11 mouse cellular contexts compared by ENCODE assay signal in genomic region chr12:8298361-8299142, GRCm38 (mm10). TPM values are rescaled to one million over a fixed set of nuclear protein-coding genes. Genes with fewer than 3 reads are reported as not detected.
DNase-seq lines count a peak whose midpoint lies in the region; ATAC-seq and TF ChIP-seq lines count a peak whose summit lies in the region.
"Had no signal": no experiment of that assay in that cellular context is flagged by ENCODE, and none has a peak within 500 bp of the region (broad histone marks: within the 10 kb centered on the region; RNA-seq: fewer than 3 reads in every experiment).

No protein-coding gene starts in this region.

- peak overlapping the region; percentile 57 for H3K4me2 ChIP-seq in intestine, embryonic 14.5 days (ENCODE audit: low read length)
- H3K4me2 ChIP-seq in neural tube, embryonic 11.5 days (ENCODE audit: low read depth) = peak overlapping the region; percentile 47

- TF ChIP-seq CTCF in kidney, adult 2 months (conservative IDR thresholded peaks at IDR 0.05; ENCODE audit: insufficient read depth, insufficient read length, low read depth, low read length) = no peak
- no peak for TF ChIP-seq CTCF in left cerebral cortex, adult 2 months (IDR thresholded peaks at IDR 0.05)

- no peak for DNase-seq in kidney, adult 2 months
- no peak for DNase-seq in kidney, adult 9 months
- DNase-seq in embryonic facial prominence, embryonic 10.5 days (ENCODE audit: low spot score) = peak; percentile 67
- peak; percentile 71 for DNase-seq in intestine, embryonic 14.5 days (ENCODE audit: low spot score)
- peak; percentile 33 for DNase-seq in neural tube, embryonic 11.5 days (ENCODE audit: low spot score)
- DNase-seq in left cerebral cortex, adult 2 months (ENCODE audit: extremely low spot score in 1 of 2, low spot score in 2 of 2) = no peak
- DNase-seq in cerebellum, adult 9-11 months = no peak
- DNase-seq in Muller cell, postnatal 12 days (ENCODE audit: inconsistent ontology term) = no peak
- DNase-seq: lung, postnatal 10 days had no signal

- no peak overlapping the region for H3K9ac ChIP-seq in intestine, embryonic 14.5 days (ENCODE audit: low read length)
- no peak overlapping the region for H3K9ac ChIP-seq in neural tube, embryonic 11.5 days (ENCODE audit: low read length)

- WGBS in kidney, adult 2 months = 4% methylated on average over 85 of the region's 85 CpGs
- 2% methylated on average over 85 of the region's 85 CpGs for whole genome bisulfite sequencing in embryonic facial prominence, embryonic 10.5 days
- WGBS in intestine, embryonic 14.5 days = 2% methylated on average over 81 of the region's 85 CpGs
- WGBS in neural tube, embryonic 11.5 days = 2% methylated on average over 72 of the region's 85 CpGs

- TF ChIP-seq POLR2A in kidney, adult 2 months (IDR thresholded peaks at IDR 0.05; ENCODE audit: low read depth, low read length) = no peak

- 0 out of 2 replicates have a peak, but pooled peaks cover 3% of the 10 kb centered on the region for H3K4me1 ChIP-seq in kidney, adult 2 months (ENCODE audit: control insufficient read depth, insufficient read depth, low read length)
- H3K4me1 ChIP-seq in embryonic facial prominence, embryonic 10.5 days = peaks cover 49% of the 10 kb centered on the region
- H3K4me1 ChIP-seq in intestine, embryonic 14.5 days (replicated peaks; ENCODE audit: control insufficient read depth, insufficient read depth, low read length) = peaks cover 2% of the 10 kb centered on the region; the same call in 1 of the 2 replicates
- peaks cover 3% of the 10 kb centered on the region; the same call in 1 of the 2 replicates for H3K4me1 ChIP-seq in neural tube, embryonic 11.5 days (ENCODE audit: control insufficient read depth, insufficient read depth, low read length)

- peaks cover 4% of the 10 kb centered on the region; the same call in 1 of the 2 replicates for H3K27me3 ChIP-seq in kidney, adult 2 months (replicated peaks; ENCODE audit: control insufficient read depth, insufficient read depth, low read length)
- peaks cover 100% of the 10 kb centered on the region for H3K27me3 ChIP-seq in embryonic facial prominence, embryonic 10.5 days (replicated peaks; ENCODE audit: low read depth, poor library complexity, severe bottlenecking)
- H3K27me3 ChIP-seq in intestine, embryonic 14.5 days (replicated peaks; ENCODE audit: control insufficient read depth, insufficient read depth, low read length) = peaks cover 94% of the 10 kb centered on the region
- H3K27me3 ChIP-seq in neural tube, embryonic 11.5 days (ENCODE audit: control insufficient read depth, insufficient read depth, low read length) = peaks cover 71% of the 10 kb centered on the region

- ATAC-seq in intestine, embryonic 14.5 days (replicated peaks; ENCODE audit: low FRiP score, low TSS enrichment, low read depth) = no peak
- no peak for ATAC-seq in neural tube, embryonic 11.5 days (ENCODE audit: insufficient read depth, low FRiP score, low TSS enrichment)

- H3K27ac ChIP-seq in kidney, adult 2 months (ENCODE audit: insufficient read depth, low read depth, low read length) = no peak overlapping the region
- no peak overlapping the region for H3K27ac ChIP-seq in embryonic facial prominence, embryonic 10.5 days (replicated peaks)
- no peak overlapping the region for H3K27ac ChIP-seq in intestine, embryonic 14.5 days (ENCODE audit: low read depth)
- H3K27ac ChIP-seq in neural tube, embryonic 11.5 days (ENCODE audit: low read depth, low read length) = no peak overlapping the region
- H3K27ac ChIP-seq in left cerebral cortex, adult 2 months = no peak overlapping the region

- intact Hi-C loops in left cerebral cortex, adult 2 months (cut with DNase I) = no loop called here

- no peaks in the 10 kb centered on the region for H3K9me3 ChIP-seq in embryonic facial prominence, embryonic 10.5 days
- H3K9me3 ChIP-seq in intestine, embryonic 14.5 days (ENCODE audit: control insufficient read depth, low read length) = no peaks in the 10 kb centered on the region
- no peaks in the 10 kb centered on the region for H3K9me3 ChIP-seq in neural tube, embryonic 11.5 days (ENCODE audit: control insufficient read depth, low read length)

- H3K36me3 ChIP-seq in kidney, adult 2 months (ENCODE audit: control insufficient read depth, insufficient read depth, low read length) = no peaks in the 10 kb centered on the region
- H3K36me3 ChIP-seq in embryonic facial prominence, embryonic 10.5 days (replicated peaks) = no peaks in the 10 kb centered on the region
- H3K36me3 ChIP-seq in intestine, embryonic 14.5 days (ENCODE audit: control insufficient read depth, insufficient read depth, low read length) = no peaks in the 10 kb centered on the region
- no peaks in the 10 kb centered on the region for H3K36me3 ChIP-seq in neural tube, embryonic 11.5 days (ENCODE audit: control insufficient read depth, insufficient read depth, low read length)

- peak overlapping the region; percentile 21; the same call in 1 of the 2 replicates for H3K4me3 ChIP-seq in kidney, adult 2 months (ENCODE audit: insufficient read depth, low read depth, low read length)
- peak overlapping the region; percentile 56 for H3K4me3 ChIP-seq in embryonic facial prominence, embryonic 10.5 days
- peak overlapping the region; percentile 31 for H3K4me3 ChIP-seq in intestine, embryonic 14.5 days (ENCODE audit: low read depth, low read length)
- peak overlapping the region; percentile 32 for H3K4me3 ChIP-seq in neural tube, embryonic 11.5 days (ENCODE audit: low read depth, low read length)
- H3K4me3 ChIP-seq in left cerebral cortex, adult 2 months = no peak overlapping the region

RNA-seq across cellular contexts. Expression of gene Gdf7, which starts 3.2 kb away (rescaled TPM):
- polyA plus RNA-seq in kidney, adult 2 months (2012; rRNA removed) = 1.1 and 1.5 TPM in 2 replicates
- 0.10 and 0.17 TPM in 2 replicates for polyA plus RNA-seq in embryonic facial prominence, embryonic 10.5 days (2016; fragmentation: Nextera tagmentation; extraction: Ambion mirVana)
- not detected in 2 replicates for polyA plus RNA-seq in intestine, embryonic 14.5 days (2014; fragmentation: Nextera tagmentation; extraction: Ambion mirVana)
- polyA plus RNA-seq in neural tube, embryonic 11.5 days (2014; fragmentation: Nextera tagmentation; extraction: Ambion mirVana) = 0.28 and 0.37 TPM in 2 replicates
- 1 to 10 TPM in 1 of 2 experiments, under 1 TPM in 1; 0.66 to 1.1 TPM for total RNA-seq in left cerebral cortex, adult 2 months (2021)
- total RNA-seq: common myeloid progenitor, adult 5-6 weeks; MEL had no signal

RNA-seq across cellular contexts. Expression of gene Hs1bp3, which starts 14.7 kb away (rescaled TPM):
- 25.3 and 27.7 TPM in 2 replicates for polyA plus RNA-seq in kidney, adult 2 months (2012; rRNA removed)
- 17.9 and 18.8 TPM in 2 replicates for polyA plus RNA-seq in embryonic facial prominence, embryonic 10.5 days (2016; fragmentation: Nextera tagmentation; extraction: Ambion mirVana)
- 15.4 and 15.7 TPM in 2 replicates for polyA plus RNA-seq in intestine, embryonic 14.5 days (2014; fragmentation: Nextera tagmentation; extraction: Ambion mirVana)
- polyA plus RNA-seq in neural tube, embryonic 11.5 days (2014; fragmentation: Nextera tagmentation; extraction: Ambion mirVana) = 8.6 and 11.2 TPM in 2 replicates
- total RNA-seq in left cerebral cortex, adult 2 months (2021) = 10 to 100 TPM; 11.8 to 12.7 TPM

Comparison
In these comparisons a context has a peak if more than half of its experiments do, and no peak if none do; other contexts are left out.
1. DNase-seq: peak in embryonic facial prominence, embryonic 10.5 days (single experiment), intestine, embryonic 14.5 days (single experiment) and neural tube, embryonic 11.5 days (single experiment); none in kidney, adult 2 months (single experiment), kidney, adult 9 months (single experiment), left cerebral cortex, adult 2 months (0 of 2), cerebellum, adult 9-11 months (single experiment) and Muller cell, postnatal 12 days (single experiment).